Mouse (Mus musculus): ENCODE data around the gene Rps6kl1. TPM values are rescaled to one million over a fixed set of nuclear protein-coding genes. Genes with fewer than 3 reads are reported as not detected.

Gene Rps6kl1
- total and polyA plus RNA-seq, 3 experiments = 5.4 to 6.2 TPM; not detected in 1

DNA sequence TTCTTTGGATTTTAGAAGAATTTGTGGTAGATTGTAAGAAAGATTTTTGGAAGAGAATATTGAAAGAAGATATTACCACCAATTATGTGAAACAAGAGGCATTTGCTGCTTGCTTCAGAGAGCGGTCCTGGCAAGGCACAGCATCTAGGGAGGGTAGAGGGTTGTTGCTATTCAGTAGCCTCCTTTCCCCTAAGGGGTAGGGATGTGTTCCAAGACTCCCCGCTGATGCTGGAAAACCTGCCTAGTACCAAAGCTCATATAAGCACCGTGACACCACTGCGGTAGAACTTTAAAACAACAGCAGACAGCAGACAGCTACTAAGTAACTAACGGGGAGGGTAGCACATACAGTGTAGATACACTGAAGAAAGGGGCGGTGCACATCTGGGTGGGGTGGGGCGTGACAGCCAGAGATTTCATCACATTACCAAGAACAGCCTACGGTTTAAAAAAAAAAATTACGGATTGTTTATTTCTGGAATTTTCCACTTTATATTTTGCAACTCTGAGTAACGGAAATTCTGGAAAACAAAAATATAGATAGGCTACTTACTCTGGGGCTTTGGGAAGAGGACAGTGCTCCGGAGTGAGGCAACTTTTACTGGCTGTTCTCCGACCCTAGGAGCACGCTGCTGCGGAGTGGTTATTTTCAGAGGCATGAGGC, 6.9 kb upstream of the Rps6kl1 start:
- Histone ChIP-seq H3K27ac (ENCODE audit: control insufficient read depth, low read depth, low read length) (no peak overlapping the region), H3K4me3 (ENCODE audit: control insufficient read depth in 1 of 2, insufficient read depth in 1 of 2, low read depth in 2 of 2, low read length in 2 of 2) (no peak overlapping the region), H3K9ac (ENCODE audit: control insufficient read depth, low read depth, low read length, poor library complexity, severe bottlenecking) (no peak overlapping the region), H3K27me3 (ENCODE audit: control insufficient read depth in 1 of 2, insufficient read depth in 2 of 2, low read length in 2 of 2) (peaks cover 3% of the 10 kb centered on the region in 2 experiments), H3K4me1 (ENCODE audit: control insufficient read depth in 1 of 2, insufficient read depth in 2 of 2, low read length in 2 of 2) (no peaks in the 10 kb centered on the region), H3K36me3 (ENCODE audit: control insufficient read depth in 1 of 2, insufficient read depth in 2 of 2, low read length in 2 of 2) (no peaks in the 10 kb centered on the region), H3K79me2 (ENCODE audit: control insufficient read depth, insufficient read depth, low read length, poor library complexity) (no peaks in the 10 kb centered on the region), H3K9me3 (replicated peaks; ENCODE audit: insufficient read depth, low read length) (no peaks in the 10 kb centered on the region)
- TF ChIP-seq ELF1 (IDR thresholded peaks at IDR 0.05; ENCODE audit: low read depth, low read length) = no peak
- TF ChIP-seq USF1 (IDR thresholded peaks at IDR 0.05; ENCODE audit: low read depth, low read length) = no peak
- TF ChIP-seq CHD1 (IDR thresholded peaks at IDR 0.05; ENCODE audit: low read depth, low read length) = no peak
- no peak for TF ChIP-seq ETS1 (IDR thresholded peaks at IDR 0.05; ENCODE audit: low read depth, low read length)
- TF ChIP-seq EP300 (IDR thresholded peaks at IDR 0.05; ENCODE audit: low read depth in 1 of 2, low read length in 2 of 2) = no peak
- no peak for TF ChIP-seq MAZ (IDR thresholded peaks at IDR 0.05; ENCODE audit: low read depth, low read length)
- TF ChIP-seq CTCF (IDR thresholded peaks at IDR 0.05 in 2 of 3, conservative IDR thresholded peaks at IDR 0.05 in 1 of 3; ENCODE audit: control insufficient read depth in 1 of 3, insufficient read depth in 1 of 3, low read depth in 2 of 3, low read length in 3 of 3, poor library complexity in 1 of 3, severe bottlenecking in 1 of 3) = no peak
- no peak for TF ChIP-seq POLR2AphosphoS2 (IDR thresholded peaks at IDR 0.05; ENCODE audit: low read length)
- TF ChIP-seq CHD2 (IDR thresholded peaks at IDR 0.05; ENCODE audit: low read length) = no peak
- no peak for TF ChIP-seq TBP (IDR thresholded peaks at IDR 0.05; ENCODE audit: low read depth, low read length)
- no peak for TF ChIP-seq HCFC1 (IDR thresholded peaks at IDR 0.05; ENCODE audit: low read depth, low read length)
- TF ChIP-seq ZKSCAN1 (IDR thresholded peaks at IDR 0.05; ENCODE audit: low read depth, low read length) = no peak
- no peak for TF ChIP-seq MYB (IDR thresholded peaks at IDR 0.05; ENCODE audit: low read depth, low read length)
- TF ChIP-seq USF2 (IDR thresholded peaks at IDR 0.05; ENCODE audit: borderline replicate concordance in 1 of 2, insufficient read depth in 1 of 2, low read depth in 1 of 2, low read length in 2 of 2) = no peak
- no peak for TF ChIP-seq MYC (IDR thresholded peaks at IDR 0.05; ENCODE audit: low read depth, low read length)
- no peak for TF ChIP-seq ZNF384 (IDR thresholded peaks at IDR 0.05; ENCODE audit: low read depth, low read length)
- DNase-seq (ENCODE audit: low read depth, low spot score) = no peak

DNA sequence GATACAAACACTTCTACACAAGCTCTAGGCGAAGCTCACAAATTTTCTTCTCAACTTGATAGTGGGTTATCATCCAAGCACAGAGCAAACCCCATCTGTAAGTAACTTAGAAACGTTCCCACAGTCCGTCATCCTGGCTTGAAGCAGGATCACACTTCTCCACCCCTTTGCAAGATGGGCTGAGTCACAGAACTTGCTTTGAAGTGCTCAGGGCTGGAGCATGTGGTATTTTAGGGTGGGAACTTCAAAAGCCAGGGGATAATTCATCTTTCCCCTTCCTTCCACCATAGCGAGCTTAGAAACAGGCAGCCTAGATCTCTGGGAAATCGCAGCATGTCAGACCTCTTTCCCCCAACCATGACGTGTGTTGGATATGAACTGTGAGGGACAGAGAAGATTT, 5.3 kb upstream of the Rps6kl1 start:
- no peaks in the 10 kb centered on the region for H3K79me2 ChIP-seq (ENCODE audit: control insufficient read depth, insufficient read depth, low read length, poor library complexity)
- no peak overlapping the region for H3K27ac ChIP-seq (ENCODE audit: control insufficient read depth, low read depth, low read length)
- H3K9ac ChIP-seq (ENCODE audit: control insufficient read depth, low read depth, low read length, poor library complexity, severe bottlenecking) = no peak overlapping the region
- no peak for DNase-seq (ENCODE audit: low read depth, low spot score)
- H3K36me3 ChIP-seq (ENCODE audit: control insufficient read depth in 1 of 2, insufficient read depth in 2 of 2, low read length in 2 of 2) = no peaks in the 10 kb centered on the region; a peak in 1 of 4 replicates
- peaks cover 3% of the 10 kb centered on the region in 2 experiments for H3K27me3 ChIP-seq (ENCODE audit: control insufficient read depth in 1 of 2, insufficient read depth in 2 of 2, low read length in 2 of 2)
- TF ChIP-seq RAD21 (IDR thresholded peaks at IDR 0.05; ENCODE audit: low read depth, low read length) (no peak), BHLHE40 (IDR thresholded peaks at IDR 0.05; ENCODE audit: borderline replicate concordance, low read depth, low read length) (no peak), SMC3 (IDR thresholded peaks at IDR 0.05; ENCODE audit: low read depth, low read length) (no peak), MEF2A (IDR thresholded peaks at IDR 0.05; ENCODE audit: extremely low read depth, insufficient replicate concordance, low read depth, low read length, poor library complexity, severe bottlenecking) (no peak), NRF1 (IDR thresholded peaks at IDR 0.05; ENCODE audit: insufficient read depth, low read depth, low read length, poor library complexity, severe bottlenecking) (no peak), MYC (IDR thresholded peaks at IDR 0.05; ENCODE audit: low read depth, low read length) (no peak), MXI1 (IDR thresholded peaks at IDR 0.05; ENCODE audit: low read depth, low read length) (no peak), USF1 (IDR thresholded peaks at IDR 0.05; ENCODE audit: low read depth, low read length) (no peak), ZKSCAN1 (IDR thresholded peaks at IDR 0.05; ENCODE audit: low read depth, low read length) (no peak), GABPA (IDR thresholded peaks at IDR 0.05; ENCODE audit: low read depth, low read length) (no peak), TAL1 (IDR thresholded peaks at IDR 0.05; ENCODE audit: low read length) (no peak), ZMIZ1 (IDR thresholded peaks at IDR 0.05; ENCODE audit: low read depth, low read length) (no peak), CHD1 (IDR thresholded peaks at IDR 0.05; ENCODE audit: low read depth, low read length) (no peak), RCOR1 (IDR thresholded peaks at IDR 0.05; ENCODE audit: low read depth, low read length) (no peak), ZNF384 (IDR thresholded peaks at IDR 0.05; ENCODE audit: low read depth, low read length) (no peak), TBP (IDR thresholded peaks at IDR 0.05; ENCODE audit: low read depth, low read length) (no peak), UBTF (IDR thresholded peaks at IDR 0.05; ENCODE audit: borderline replicate concordance, insufficient read depth, low read depth, low read length) (no peak), TCF12 (IDR thresholded peaks at IDR 0.05; ENCODE audit: low read depth, low read length) (no peak), EP300 (IDR thresholded peaks at IDR 0.05; ENCODE audit: low read depth in 1 of 2, low read length in 2 of 2) (no peak)
- H3K9me3 ChIP-seq (replicated peaks; ENCODE audit: insufficient read depth, low read length) = no peaks in the 10 kb centered on the region
- no peak overlapping the region for H3K4me3 ChIP-seq (ENCODE audit: control insufficient read depth in 1 of 2, insufficient read depth in 1 of 2, low read depth in 2 of 2, low read length in 2 of 2)
- peaks cover 0 to 3% of the 10 kb centered on the region in 2 experiments; a peak in 1 of 4 replicates for H3K4me1 ChIP-seq (ENCODE audit: control insufficient read depth in 1 of 2, insufficient read depth in 2 of 2, low read length in 2 of 2)

All from MEL (cell line).